Mouse (Mus musculus): ENCODE measurements around the gene Rcc1l. TPM values are rescaled to one million over a fixed set of nuclear protein-coding genes. Genes with fewer than 3 reads are reported as not detected.

Gene Rcc1l
- polyA plus RNA-seq, 1 experiment, result 10.3 TPM

GRCm38 (mm10) chr5:134137933-134138332 lies 38.6 kb downstream of the Rcc1l start:
- peaks cover 8% of the 10 kb centered on the region for H3K36me3 ChIP-seq (ENCODE audit: control insufficient read depth, insufficient read depth, low read length)
- H3K4me1 ChIP-seq (ENCODE audit: control insufficient read depth, insufficient read depth, insufficient read length, low read length), result no peaks in the 10 kb centered on the region
- H3K27me3 ChIP-seq (ENCODE audit: control insufficient read depth, insufficient read depth, low read length), result no peaks in the 10 kb centered on the region
- H3K27ac ChIP-seq (ENCODE audit: insufficient read depth, low read depth, low read length), result no peak overlapping the region
- TF ChIP-seq CTCF (IDR thresholded peaks at IDR 0.05; ENCODE audit: extremely low read depth, insufficient read length, insufficient replicate concordance, low read depth, low read length) (no peak), POLR2A (IDR thresholded peaks at IDR 0.05; ENCODE audit: low read depth, low read length) (no peak)
- no peak overlapping the region for H3K4me3 ChIP-seq (ENCODE audit: low read depth, low read length)
- 75% methylated on average over 5 of the region's 5 CpGs for WGBS

DNA sequence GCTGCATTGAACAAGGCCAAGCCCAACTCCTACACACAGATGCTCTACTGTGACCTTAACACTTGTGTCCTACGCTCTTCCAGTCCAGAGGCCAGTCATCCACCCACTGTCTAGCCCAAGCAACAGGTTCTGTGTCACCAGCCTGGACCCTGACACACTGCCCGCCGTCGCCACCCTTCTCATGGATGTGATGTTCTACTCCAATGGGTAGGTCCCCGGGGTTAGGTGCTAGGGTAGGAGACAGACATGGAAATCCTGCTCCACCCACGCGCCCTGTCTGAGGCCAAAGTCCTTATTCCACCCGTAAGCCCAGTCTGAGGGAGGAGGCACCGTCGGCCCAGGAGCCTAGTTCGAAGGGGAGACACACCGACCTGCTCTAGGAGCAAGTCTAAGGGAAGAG lies 40.6 kb downstream of the Rcc1l start:
- WGBS, result 83% methylated on average over 12 of the region's 12 CpGs
- TF ChIP-seq CTCF (IDR thresholded peaks at IDR 0.05; ENCODE audit: extremely low read depth, insufficient read length, insufficient replicate concordance, low read depth, low read length) (no peak), POLR2A (IDR thresholded peaks at IDR 0.05; ENCODE audit: low read depth, low read length) (no peak)
- Histone ChIP-seq H3K4me3 (ENCODE audit: low read depth, low read length) (no peak overlapping the region), H3K27me3 (ENCODE audit: control insufficient read depth, insufficient read depth, low read length) (no peaks in the 10 kb centered on the region), H3K4me1 (ENCODE audit: control insufficient read depth, insufficient read depth, insufficient read length, low read length) (no peaks in the 10 kb centered on the region), H3K36me3 (ENCODE audit: control insufficient read depth, insufficient read depth, low read length) (peaks cover 8% of the 10 kb centered on the region), H3K27ac (ENCODE audit: insufficient read depth, low read depth, low read length) (no peak overlapping the region)

DNA sequence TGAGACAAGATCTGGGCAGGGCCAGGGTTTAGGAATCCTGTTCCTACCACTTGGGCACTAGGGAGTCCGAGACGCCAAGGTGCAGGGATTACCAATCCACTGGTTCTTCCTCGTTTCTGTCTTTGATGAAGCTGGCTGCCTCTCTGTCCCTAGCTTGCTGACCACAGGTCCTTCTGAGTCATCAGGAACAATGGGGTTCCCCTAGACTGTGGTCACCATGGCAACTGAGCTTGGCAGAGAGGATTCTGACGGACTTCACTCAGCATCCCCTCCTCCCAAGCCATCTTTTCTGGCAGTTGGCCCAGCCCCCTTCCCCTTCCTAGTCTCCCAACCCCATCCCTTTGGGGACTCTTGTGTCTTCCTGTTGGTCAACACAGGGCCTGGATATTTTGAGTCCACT lies 45.0 kb downstream of the Rcc1l start:
- Histone ChIP-seq H3K36me3 (ENCODE audit: control insufficient read depth, insufficient read depth, low read length) (peaks cover 3% of the 10 kb centered on the region), H3K4me1 (ENCODE audit: control insufficient read depth, insufficient read depth, insufficient read length, low read length) (no peaks in the 10 kb centered on the region), H3K27ac (ENCODE audit: insufficient read depth, low read depth, low read length) (no peak overlapping the region), H3K4me3 (ENCODE audit: low read depth, low read length) (no peak overlapping the region), H3K27me3 (ENCODE audit: control insufficient read depth, insufficient read depth, low read length) (no peaks in the 10 kb centered on the region)
- WGBS, result 52% methylated on average over 4 of the region's 4 CpGs
- TF ChIP-seq CTCF (IDR thresholded peaks at IDR 0.05; ENCODE audit: extremely low read depth, insufficient read length, insufficient replicate concordance, low read depth, low read length), result no peak
- no peak for TF ChIP-seq POLR2A (IDR thresholded peaks at IDR 0.05; ENCODE audit: low read depth, low read length)

GRCm38 (mm10) chr5:134126232-134126631 lies 50.3 kb downstream of the Rcc1l start:
- Histone ChIP-seq H3K27me3 (ENCODE audit: control insufficient read depth, insufficient read depth, low read length) (no peaks in the 10 kb centered on the region), H3K27ac (ENCODE audit: insufficient read depth, low read depth, low read length) (no peak overlapping the region)
- WGBS, result 82% methylated on average over 2 of the region's 2 CpGs

DNA sequence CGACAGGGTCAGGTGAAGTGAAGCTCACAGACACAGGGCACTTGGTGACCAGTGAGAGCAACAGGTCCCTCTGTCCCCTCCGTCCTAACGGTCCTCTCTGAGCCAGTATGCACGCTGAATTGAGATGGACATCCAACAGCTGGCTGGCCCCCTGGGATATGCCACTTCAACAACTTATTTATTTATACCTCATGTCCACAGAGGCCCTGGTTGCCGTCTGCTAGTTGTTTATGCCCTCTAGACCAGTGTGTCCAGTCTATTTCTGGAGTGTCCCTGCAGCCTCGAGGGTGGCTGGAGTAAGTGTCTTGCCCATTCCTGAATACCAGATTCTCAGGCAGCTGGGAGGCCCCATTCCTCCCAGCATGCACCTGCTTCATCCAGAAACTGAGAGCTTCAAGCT lies 52.7 kb downstream of the Rcc1l start:
- Histone ChIP-seq H3K4me3 (ENCODE audit: low read depth, low read length) (no peak overlapping the region), H3K27ac (ENCODE audit: insufficient read depth, low read depth, low read length) (no peak overlapping the region), H3K36me3 (ENCODE audit: control insufficient read depth, insufficient read depth, low read length) (peaks cover 6% of the 10 kb centered on the region; the same call in 1 of the 2 replicates), H3K4me1 (ENCODE audit: control insufficient read depth, insufficient read depth, insufficient read length, low read length) (no peaks in the 10 kb centered on the region), H3K27me3 (ENCODE audit: control insufficient read depth, insufficient read depth, low read length) (no peaks in the 10 kb centered on the region)
- 82% methylated on average over 6 of the region's 6 CpGs for WGBS
- TF ChIP-seq POLR2A (IDR thresholded peaks at IDR 0.05; ENCODE audit: low read depth, low read length) (no peak), CTCF (IDR thresholded peaks at IDR 0.05; ENCODE audit: extremely low read depth, insufficient read length, insufficient replicate concordance, low read depth, low read length) (no peak)

More at GRCm38 (mm10) chr5:134126232-134126631, 50.3 kb downstream of the Rcc1l start:
- Histone ChIP-seq H3K4me1 (ENCODE audit: control insufficient read depth, insufficient read depth, insufficient read length, low read length) (no peaks in the 10 kb centered on the region), H3K36me3 (ENCODE audit: control insufficient read depth, insufficient read depth, low read length) (peaks cover 6% of the 10 kb centered on the region; the same call in 1 of the 2 replicates), H3K4me3 (ENCODE audit: low read depth, low read length) (no peak overlapping the region)
- no peak for TF ChIP-seq CTCF (IDR thresholded peaks at IDR 0.05; ENCODE audit: extremely low read depth, insufficient read length, insufficient replicate concordance, low read depth, low read length)
- no peak for TF ChIP-seq POLR2A (IDR thresholded peaks at IDR 0.05; ENCODE audit: low read depth, low read length)

DNA sequence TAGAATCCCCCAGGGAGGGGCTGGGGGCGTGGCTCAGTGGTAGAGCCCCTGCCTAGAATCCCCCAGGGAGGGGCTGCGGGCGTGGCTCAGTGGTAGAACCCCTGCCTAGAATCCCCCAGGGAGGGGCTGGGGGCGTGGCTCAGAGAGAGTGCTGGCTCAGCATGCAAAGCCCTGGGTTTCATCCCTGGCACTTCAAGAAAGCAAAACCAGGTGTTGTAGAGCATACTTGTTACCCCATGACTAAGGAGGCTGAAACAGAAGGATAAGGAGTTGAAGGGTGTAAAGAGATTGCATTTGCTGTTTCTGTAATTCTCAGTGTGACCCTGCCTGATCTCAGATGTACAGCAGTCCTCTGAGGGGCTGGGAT lies 54.7 kb downstream of the Rcc1l start:
- 79% methylated on average over 4 of the region's 4 CpGs for WGBS
- TF ChIP-seq POLR2A (IDR thresholded peaks at IDR 0.05; ENCODE audit: low read depth, low read length) (no peak), CTCF (IDR thresholded peaks at IDR 0.05; ENCODE audit: extremely low read depth, insufficient read length, insufficient replicate concordance, low read depth, low read length) (no peak)

DNA sequence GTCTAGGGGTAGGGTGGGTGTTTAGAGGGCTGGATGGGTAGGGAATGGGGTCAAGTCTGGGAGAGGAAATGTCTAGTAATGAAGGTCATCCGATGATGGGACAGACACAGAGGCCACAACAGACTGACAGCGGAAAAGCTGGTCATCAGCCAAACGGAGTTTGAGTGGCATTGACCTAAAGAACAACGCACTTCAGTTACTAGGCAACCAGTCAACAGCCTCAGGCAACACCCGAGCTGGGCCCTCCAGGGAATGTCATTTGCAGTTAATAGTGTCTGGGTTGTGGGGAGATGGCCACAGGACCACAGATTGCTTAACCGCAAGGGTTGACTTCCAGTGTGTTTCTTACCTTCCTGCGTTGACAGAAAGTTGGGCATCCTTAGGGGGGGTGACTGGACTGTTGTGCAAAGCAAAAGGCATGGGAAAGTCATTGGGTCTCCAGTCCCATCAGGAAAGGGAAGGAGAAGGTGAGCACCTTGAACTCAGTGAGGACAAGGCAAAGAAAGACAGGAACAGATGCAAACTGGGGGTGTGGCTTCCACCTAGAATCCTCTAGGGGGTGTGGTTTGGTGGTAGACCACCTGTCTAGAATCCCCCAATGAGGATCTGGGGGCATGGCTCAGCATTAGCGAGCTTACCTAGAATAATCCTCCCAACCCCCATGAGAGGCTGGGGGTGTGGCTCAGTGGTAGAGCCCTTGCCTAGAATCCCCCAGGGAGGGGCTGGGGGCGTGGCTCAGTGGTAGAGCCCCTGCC lies 55.3 kb downstream of the Rcc1l start:
- WGBS, result 38% methylated on average over 9 of the region's 9 CpGs
- TF ChIP-seq CTCF (IDR thresholded peaks at IDR 0.05; ENCODE audit: extremely low read depth, insufficient read length, insufficient replicate concordance, low read depth, low read length), result no peak
- TF ChIP-seq POLR2A (IDR thresholded peaks at IDR 0.05; ENCODE audit: low read depth, low read length), result no peak
- H3K4me1 ChIP-seq (ENCODE audit: control insufficient read depth, insufficient read depth, insufficient read length, low read length), result no peaks in the 10 kb centered on the region
- no peak overlapping the region for H3K4me3 ChIP-seq (ENCODE audit: low read depth, low read length)
- H3K27ac ChIP-seq (ENCODE audit: insufficient read depth, low read depth, low read length), result no peak overlapping the region
- H3K36me3 ChIP-seq (ENCODE audit: control insufficient read depth, insufficient read depth, low read length), result peaks cover 3% of the 10 kb centered on the region; the same call in 1 of the 2 replicates
- H3K27me3 ChIP-seq (ENCODE audit: control insufficient read depth, insufficient read depth, low read length), result no peaks in the 10 kb centered on the region

More for the DNA sequence above, 54.7 kb downstream of the Rcc1l start:
- H3K27ac ChIP-seq (ENCODE audit: insufficient read depth, low read depth, low read length), result no peak overlapping the region
- no peaks in the 10 kb centered on the region for H3K4me1 ChIP-seq (ENCODE audit: control insufficient read depth, insufficient read depth, insufficient read length, low read length)
- H3K36me3 ChIP-seq (ENCODE audit: control insufficient read depth, insufficient read depth, low read length), result peaks cover 3% of the 10 kb centered on the region; the same call in 1 of the 2 replicates
- H3K27me3 ChIP-seq (ENCODE audit: control insufficient read depth, insufficient read depth, low read length), result no peaks in the 10 kb centered on the region
- H3K4me3 ChIP-seq (ENCODE audit: low read depth, low read length), result no peak overlapping the region
